Mouse (Mus musculus): ENCODE data around the gene Hs3st3a1. TPM values are rescaled to one million over a fixed set of nuclear protein-coding genes. Genes with fewer than 3 reads are reported as not detected.

The Hs3st3a1 gene
- polyA plus RNA-seq, 1 experiment from 2014 or later: 3.0 TPM

- DNase-seq (ENCODE audit: low spot score): no peak
- Histone ChIP-seq H3K36me3 (replicated peaks; ENCODE audit: control insufficient read depth, insufficient read depth, low read depth, low read length) (no peaks in the 10 kb centered on the region), H3K4me1 (ENCODE audit: control insufficient read depth, insufficient read depth, low read length) (no peaks in the 10 kb centered on the region), H3K9ac (replicated peaks; ENCODE audit: low read length) (no peak overlapping the region), H3K4me2 (ENCODE audit: low read depth, low read length) (no peak overlapping the region), H3K27me3 (ENCODE audit: control insufficient read depth, insufficient read depth, low read length) (no peaks in the 10 kb centered on the region), H3K27ac (replicated peaks; ENCODE audit: low read depth, low read length) (no peak overlapping the region), H3K9me3 (replicated peaks; ENCODE audit: control insufficient read depth, low read length) (no peaks in the 10 kb centered on the region), H3K4me3 (ENCODE audit: low read depth, low read length) (no peak overlapping the region)
- 9% methylated on average over 3 of the region's 3 CpGs for WGBS
- no peak for ATAC-seq (replicated peaks; ENCODE audit: insufficient number of reproducible peaks, low FRiP score, low TSS enrichment, low read depth)
Observed at GRCm38 (mm10) chr11:64495935-64496334, 60.8 kb downstream of the Hs3st3a1 start.

- Histone ChIP-seq H3K36me3 (replicated peaks; ENCODE audit: control insufficient read depth, insufficient read depth, low read depth, low read length) (no peaks in the 10 kb centered on the region), H3K9ac (replicated peaks; ENCODE audit: low read length) (no peak overlapping the region), H3K4me3 (ENCODE audit: low read depth, low read length) (no peak overlapping the region), H3K4me2 (ENCODE audit: low read depth, low read length) (no peak overlapping the region), H3K27ac (replicated peaks; ENCODE audit: low read depth, low read length) (no peak overlapping the region), H3K9me3 (replicated peaks; ENCODE audit: control insufficient read depth, low read length) (no peaks in the 10 kb centered on the region), H3K4me1 (ENCODE audit: control insufficient read depth, insufficient read depth, low read length) (no peaks in the 10 kb centered on the region), H3K27me3 (ENCODE audit: control insufficient read depth, insufficient read depth, low read length) (no peaks in the 10 kb centered on the region)
- DNase-seq (ENCODE audit: low spot score): no peak
- ATAC-seq (replicated peaks; ENCODE audit: insufficient number of reproducible peaks, low FRiP score, low TSS enrichment, low read depth): no peak
- 34% methylated on average over 3 of the region's 3 CpGs for WGBS
Observed at GRCm38 (mm10) chr11:64496677-64497076, 61.5 kb downstream of the Hs3st3a1 start.

GRCm38 (mm10) chr11:64500536-64501112 is 65.5 kb downstream of the Hs3st3a1 start:
- H3K4me3 ChIP-seq (ENCODE audit: low read depth, low read length): no peak overlapping the region
- H3K27me3 ChIP-seq (ENCODE audit: control insufficient read depth, insufficient read depth, low read length): no peaks in the 10 kb centered on the region
- DNase-seq (ENCODE audit: low spot score): no peak
- H3K27ac ChIP-seq (replicated peaks; ENCODE audit: low read depth, low read length): no peak overlapping the region
- WGBS: 90% methylated on average over 5 of the region's 5 CpGs
- no peak overlapping the region for H3K9ac ChIP-seq (replicated peaks; ENCODE audit: low read length)
- no peaks in the 10 kb centered on the region for H3K9me3 ChIP-seq (replicated peaks; ENCODE audit: control insufficient read depth, low read length)
- no peak for ATAC-seq (replicated peaks; ENCODE audit: insufficient number of reproducible peaks, low FRiP score, low TSS enrichment, low read depth)
- H3K36me3 ChIP-seq (replicated peaks; ENCODE audit: control insufficient read depth, insufficient read depth, low read depth, low read length): no peaks in the 10 kb centered on the region
- H3K4me1 ChIP-seq (ENCODE audit: control insufficient read depth, insufficient read depth, low read length): no peaks in the 10 kb centered on the region
- no peak overlapping the region for H3K4me2 ChIP-seq (ENCODE audit: low read depth, low read length)

GRCm38 (mm10) chr11:64503040-64503439 is 67.9 kb downstream of the Hs3st3a1 start:
- H3K36me3 ChIP-seq (replicated peaks; ENCODE audit: control insufficient read depth, insufficient read depth, low read depth, low read length): no peaks in the 10 kb centered on the region
- no peak overlapping the region for H3K9ac ChIP-seq (replicated peaks; ENCODE audit: low read length)
- no peak overlapping the region for H3K4me3 ChIP-seq (ENCODE audit: low read depth, low read length)
- no peaks in the 10 kb centered on the region for H3K27me3 ChIP-seq (ENCODE audit: control insufficient read depth, insufficient read depth, low read length)
- no peaks in the 10 kb centered on the region for H3K9me3 ChIP-seq (replicated peaks; ENCODE audit: control insufficient read depth, low read length)
- no peak overlapping the region for H3K4me2 ChIP-seq (ENCODE audit: low read depth, low read length)
- ATAC-seq (replicated peaks; ENCODE audit: insufficient number of reproducible peaks, low FRiP score, low TSS enrichment, low read depth) (no peak), DNase-seq (ENCODE audit: low spot score) (no peak)
- 90% methylated on average over 3 of the region's 3 CpGs for WGBS
- H3K27ac ChIP-seq (replicated peaks; ENCODE audit: low read depth, low read length): no peak overlapping the region
- no peaks in the 10 kb centered on the region for H3K4me1 ChIP-seq (ENCODE audit: control insufficient read depth, insufficient read depth, low read length)

GRCm38 (mm10) chr11:64505924-64506323 is 70.8 kb downstream of the Hs3st3a1 start:
- DNase-seq (ENCODE audit: low spot score) (no peak), ATAC-seq (replicated peaks; ENCODE audit: insufficient number of reproducible peaks, low FRiP score, low TSS enrichment, low read depth) (no peak)
- no peaks in the 10 kb centered on the region for H3K9me3 ChIP-seq (replicated peaks; ENCODE audit: control insufficient read depth, low read length)
- H3K4me3 ChIP-seq (ENCODE audit: low read depth, low read length): no peak overlapping the region
- no peak overlapping the region for H3K4me2 ChIP-seq (ENCODE audit: low read depth, low read length)
- H3K27ac ChIP-seq (replicated peaks; ENCODE audit: low read depth, low read length): no peak overlapping the region
- no peaks in the 10 kb centered on the region for H3K4me1 ChIP-seq (ENCODE audit: control insufficient read depth, insufficient read depth, low read length)
- no peaks in the 10 kb centered on the region for H3K36me3 ChIP-seq (replicated peaks; ENCODE audit: control insufficient read depth, insufficient read depth, low read depth, low read length)
- 75% methylated on average over 1 of the region's 1 CpGs for WGBS
- H3K9ac ChIP-seq (replicated peaks; ENCODE audit: low read length): no peak overlapping the region
- no peaks in the 10 kb centered on the region for H3K27me3 ChIP-seq (ENCODE audit: control insufficient read depth, insufficient read depth, low read length)

GRCm38 (mm10) chr11:64507024-64507423 is 71.9 kb downstream of the Hs3st3a1 start:
- Histone ChIP-seq H3K27me3 (ENCODE audit: control insufficient read depth, insufficient read depth, low read length) (no peaks in the 10 kb centered on the region), H3K36me3 (replicated peaks; ENCODE audit: control insufficient read depth, insufficient read depth, low read depth, low read length) (no peaks in the 10 kb centered on the region), H3K9me3 (replicated peaks; ENCODE audit: control insufficient read depth, low read length) (no peaks in the 10 kb centered on the region), H3K4me3 (ENCODE audit: low read depth, low read length) (no peak overlapping the region), H3K27ac (replicated peaks; ENCODE audit: low read depth, low read length) (no peak overlapping the region), H3K4me2 (ENCODE audit: low read depth, low read length) (no peak overlapping the region), H3K9ac (replicated peaks; ENCODE audit: low read length) (no peak overlapping the region), H3K4me1 (ENCODE audit: control insufficient read depth, insufficient read depth, low read length) (no peaks in the 10 kb centered on the region)
- DNase-seq (ENCODE audit: low spot score): no peak
- WGBS: 92% methylated on average over 3 of the region's 3 CpGs
- ATAC-seq (replicated peaks; ENCODE audit: insufficient number of reproducible peaks, low FRiP score, low TSS enrichment, low read depth): no peak

- Histone ChIP-seq H3K4me2 (ENCODE audit: low read depth, low read length) (no peak overlapping the region), H3K9ac (replicated peaks; ENCODE audit: low read length) (no peak overlapping the region), H3K36me3 (replicated peaks; ENCODE audit: control insufficient read depth, insufficient read depth, low read depth, low read length) (no peaks in the 10 kb centered on the region), H3K27me3 (ENCODE audit: control insufficient read depth, insufficient read depth, low read length) (no peaks in the 10 kb centered on the region), H3K4me3 (ENCODE audit: low read depth, low read length) (no peak overlapping the region), H3K9me3 (replicated peaks; ENCODE audit: control insufficient read depth, low read length) (no peaks in the 10 kb centered on the region), H3K4me1 (ENCODE audit: control insufficient read depth, insufficient read depth, low read length) (no peaks in the 10 kb centered on the region), H3K27ac (replicated peaks; ENCODE audit: low read depth, low read length) (no peak overlapping the region)
- ATAC-seq (replicated peaks; ENCODE audit: insufficient number of reproducible peaks, low FRiP score, low TSS enrichment, low read depth): no peak
- DNase-seq (ENCODE audit: low spot score): no peak
- 87% methylated on average over 2 of the region's 2 CpGs for WGBS
Observed at GRCm38 (mm10) chr11:64509106-64509505, 74.0 kb downstream of the Hs3st3a1 start.

GRCm38 (mm10) chr11:64512301-64512700 is 77.2 kb downstream of the Hs3st3a1 start:
- H3K9me3 ChIP-seq (replicated peaks; ENCODE audit: control insufficient read depth, low read length): no peaks in the 10 kb centered on the region
- H3K36me3 ChIP-seq (replicated peaks; ENCODE audit: control insufficient read depth, insufficient read depth, low read depth, low read length): no peaks in the 10 kb centered on the region
- 77% methylated on average over 4 of the region's 4 CpGs for WGBS
- DNase-seq (ENCODE audit: low spot score) (no peak), ATAC-seq (replicated peaks; ENCODE audit: insufficient number of reproducible peaks, low FRiP score, low TSS enrichment, low read depth) (no peak)
- no peak overlapping the region for H3K27ac ChIP-seq (replicated peaks; ENCODE audit: low read depth, low read length)
- no peaks in the 10 kb centered on the region for H3K4me1 ChIP-seq (ENCODE audit: control insufficient read depth, insufficient read depth, low read length)
- H3K4me2 ChIP-seq (ENCODE audit: low read depth, low read length): no peak overlapping the region
- H3K4me3 ChIP-seq (ENCODE audit: low read depth, low read length): no peak overlapping the region
- no peak overlapping the region for H3K9ac ChIP-seq (replicated peaks; ENCODE audit: low read length)
- no peaks in the 10 kb centered on the region for H3K27me3 ChIP-seq (ENCODE audit: control insufficient read depth, insufficient read depth, low read length)
